Mouse (Mus musculus) neutrophil, adult 5-6 weeks (primary cell): ENCODE results near the gene Oas1a. TPM values are rescaled to one million over a fixed set of nuclear protein-coding genes. Genes with fewer than 3 reads are reported as not detected.
"Not testable (repeated sequence)": the region's sequence is repeated elsewhere in the genome, so short reads cannot be mapped to it uniquely, and the experiment has no call there.

ENCODE experiments used
- ATAC-seq: fragments of 151-379, 151-347 bp; 2 replicates; pipeline ENCODE4 v1.8.0; 2017; ENCODE audit warnings: mild to moderate bottlenecking, moderate TSS enrichment; ENCODE audit not compliant: insufficient number of reproducible peaks, poor library complexity, low FRiP score, severe bottlenecking; ENCODE audit errors: extremely low read depth
- total RNA-seq: library from RNA; stranded (forward); fragments of 200-1000 nt; gene quantifications from 2 replicates; pipeline ENCODE4 v1.2.3, GENCODE M21; 2017

The Oas1a gene
- total RNA-seq = 27.4 and 30.1 TPM in 2 replicates

DNA sequence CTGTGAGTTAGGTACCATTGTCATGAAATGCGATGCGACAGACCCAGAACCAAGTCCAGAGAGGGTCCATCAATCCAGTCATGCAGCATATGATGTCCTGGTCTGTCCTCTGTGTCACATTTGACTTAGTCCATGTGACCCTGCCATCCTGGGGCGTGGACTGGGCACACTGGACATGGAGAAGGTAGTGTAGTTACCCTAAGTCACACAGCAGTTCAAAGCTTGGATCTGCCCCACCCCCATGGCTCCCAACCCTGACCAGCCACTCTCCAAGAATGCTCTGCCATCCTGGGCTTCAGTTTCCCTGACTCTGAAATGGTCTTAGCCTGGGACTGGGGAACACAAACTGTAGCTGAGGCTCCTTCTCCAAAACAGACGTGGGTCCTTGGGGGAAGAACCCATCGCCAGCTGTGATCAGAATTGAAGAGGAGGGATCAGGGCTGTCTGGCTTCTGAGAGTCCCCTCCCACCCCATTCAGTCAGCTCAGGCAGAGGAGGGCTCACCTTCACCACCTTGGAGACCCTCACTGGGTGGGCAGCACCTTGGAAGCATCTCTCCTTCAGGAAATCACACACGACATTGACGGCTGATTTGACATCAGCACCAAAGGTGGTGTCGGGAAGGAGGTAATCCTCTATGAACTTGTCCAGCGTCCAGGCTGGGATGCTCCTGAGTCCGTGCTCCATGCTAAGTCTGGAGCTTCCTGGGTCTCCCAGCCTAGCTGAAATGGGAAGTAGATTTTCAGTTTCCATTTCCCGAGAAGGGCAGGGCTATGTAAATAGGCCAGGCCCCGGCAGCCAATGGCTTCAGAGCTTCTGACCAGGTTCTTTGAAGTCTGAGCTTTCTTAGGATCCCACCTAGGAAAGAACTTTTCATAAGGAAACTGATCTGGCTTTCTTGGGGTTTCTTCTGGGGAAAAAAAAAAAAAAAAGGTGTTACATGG is at the start of gene Oas1a:
TSS of gene Oas1a (minus strand) at position 731 of the 943 bp plus-strand sequence.
- 0 out of 2 replicates have a peak, but pooled peaks have one; percentile 19 for ATAC-seq

DNA sequence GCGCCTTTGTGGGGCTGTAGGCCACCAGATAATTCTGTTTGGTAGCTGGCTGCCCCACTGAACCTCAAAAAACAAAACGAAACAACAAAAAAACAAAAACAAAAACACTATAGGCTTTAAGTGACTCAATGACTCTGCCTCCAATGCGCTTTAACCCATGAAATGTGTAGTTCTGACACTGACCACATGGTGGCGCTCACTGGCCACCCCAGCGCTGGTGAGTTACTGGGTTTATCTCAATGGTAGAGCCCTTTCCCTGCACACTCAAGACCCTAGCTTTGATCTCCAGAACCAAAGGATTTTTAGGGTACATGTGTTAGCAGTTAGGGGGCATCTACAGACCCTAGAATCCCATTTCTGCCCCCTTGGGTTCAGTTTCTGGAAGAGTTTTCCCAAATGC is 46.7 kb upstream of the Oas1a start:
- no peak for ATAC-seq

DNA sequence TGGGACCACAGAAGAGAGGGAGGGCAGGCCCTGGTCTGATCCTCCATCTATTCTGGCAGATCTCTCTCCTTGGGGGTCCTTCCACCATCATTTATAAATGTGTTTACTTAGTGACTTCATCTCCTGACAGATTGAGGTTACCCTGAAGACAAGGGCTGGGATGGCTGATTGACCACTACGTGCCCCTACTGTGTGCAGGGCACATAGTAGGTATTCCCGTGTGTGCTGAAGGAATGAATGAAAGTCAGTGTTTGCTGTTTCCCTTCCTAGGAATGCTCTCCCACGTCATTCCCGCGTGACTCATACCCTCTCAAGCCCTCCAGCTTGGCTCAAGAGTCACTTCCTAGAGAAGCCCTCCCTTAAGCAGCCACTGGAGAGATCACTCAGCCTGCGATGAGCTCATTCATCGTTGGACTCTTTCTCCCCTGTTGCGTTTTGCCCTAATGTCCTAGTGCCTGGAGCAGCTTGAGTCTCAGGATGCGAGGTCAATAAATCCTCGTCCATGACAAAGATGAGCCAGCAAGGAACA is 45.0 kb upstream of the Oas1a start:
- no peak for ATAC-seq

DNA sequence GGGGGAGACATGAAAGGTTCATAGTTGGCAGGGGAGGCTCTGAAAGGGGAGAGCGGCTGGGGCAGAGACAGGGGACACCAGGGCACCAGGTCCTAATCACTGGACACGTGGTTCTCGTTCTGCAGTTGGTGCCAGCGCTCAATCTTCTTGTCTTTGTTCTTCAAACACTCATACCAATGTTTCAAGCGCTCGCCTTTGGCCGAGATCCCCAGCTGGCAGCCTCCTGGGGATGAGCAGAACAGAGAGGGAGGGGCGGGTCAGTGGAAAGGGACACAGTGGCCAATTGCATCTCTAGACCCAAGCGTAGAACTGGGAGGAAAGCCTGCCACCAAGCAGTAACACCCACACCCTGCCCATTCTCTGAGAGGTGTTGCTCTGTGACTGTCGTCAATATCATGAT is 34.8 kb upstream of the Oas1a start:
- no peak for ATAC-seq

DNA sequence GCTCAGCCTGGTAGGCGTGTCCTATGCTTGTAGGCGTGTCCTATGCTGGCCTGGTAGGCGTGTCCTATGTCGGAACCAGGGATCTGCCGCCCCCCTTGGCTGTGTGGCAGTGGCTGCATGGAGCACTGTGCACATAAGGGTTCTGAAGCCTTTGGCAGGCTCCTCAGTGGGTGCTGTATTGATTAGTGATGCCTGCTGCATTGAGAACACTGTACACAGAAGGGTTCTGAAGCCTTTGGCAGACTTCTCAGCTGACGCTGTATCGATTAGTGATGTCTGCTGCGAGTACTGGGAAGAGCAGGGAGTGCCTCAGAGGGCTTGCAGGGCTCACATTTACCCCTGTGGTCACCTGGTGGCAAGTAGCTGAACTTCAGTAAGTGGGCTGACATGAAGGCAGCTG is 31.3 kb upstream of the Oas1a start:
- ATAC-seq = no peak

DNA sequence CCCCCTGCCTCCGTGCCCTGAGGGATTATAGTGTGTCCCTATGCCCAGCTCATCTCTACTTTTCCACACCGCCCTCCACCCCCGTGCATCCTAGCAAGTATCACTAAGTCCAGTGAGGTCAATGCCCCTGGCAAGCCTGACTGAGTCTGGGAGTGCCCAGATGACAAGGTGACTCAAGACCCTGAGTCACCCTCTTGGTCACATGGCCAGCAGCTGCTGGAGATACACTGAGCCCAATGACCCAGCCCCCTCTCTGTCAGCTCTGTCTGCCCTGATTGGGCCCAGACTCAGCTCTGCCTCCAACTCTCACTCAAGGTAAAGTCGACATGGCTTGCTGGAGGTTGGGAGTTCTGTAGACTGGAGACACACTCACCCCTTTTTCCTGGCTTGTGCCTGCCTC is 30.5 kb upstream of the Oas1a start:
- ATAC-seq = no peak

DNA sequence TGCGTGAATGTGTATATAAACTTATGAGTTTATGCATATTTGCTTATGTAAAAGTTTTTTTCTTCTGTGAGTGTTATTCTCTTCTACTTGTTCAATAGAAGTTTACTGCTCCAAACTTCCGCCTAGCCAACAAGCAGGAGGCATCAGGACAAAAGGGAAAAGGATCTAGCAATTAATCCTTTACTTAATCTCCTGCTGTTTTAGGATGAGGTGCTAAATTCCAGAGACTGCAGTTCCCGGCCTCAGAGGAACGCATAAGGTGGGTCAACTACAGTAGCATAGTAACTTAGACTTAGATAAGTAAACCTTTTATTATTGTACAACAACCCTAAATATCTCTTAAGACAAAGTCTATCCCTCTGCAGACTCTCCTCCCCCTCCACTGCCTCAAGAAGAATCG is 26.6 kb upstream of the Oas1a start:
- ATAC-seq = no peak

DNA sequence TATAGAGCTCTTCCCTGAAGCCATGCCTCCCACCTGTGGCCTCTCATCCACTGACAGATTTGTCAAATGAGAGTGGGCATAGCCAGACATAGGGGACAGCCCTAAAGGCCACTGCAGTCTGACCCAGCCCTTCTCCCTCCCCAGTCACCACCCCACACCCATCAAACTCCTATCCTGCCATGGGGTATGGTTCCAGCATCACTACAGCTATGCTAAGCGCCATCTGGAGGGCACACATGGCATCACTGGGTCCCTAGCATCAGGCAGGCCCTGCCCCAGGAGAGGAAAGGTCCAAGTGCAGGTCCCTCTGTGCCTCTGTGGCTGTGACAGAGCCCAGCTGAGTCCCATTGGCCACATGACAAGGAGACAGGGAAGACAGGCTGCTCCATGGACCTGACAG is 19.7 kb upstream of the Oas1a start:
- no peak for ATAC-seq

DNA sequence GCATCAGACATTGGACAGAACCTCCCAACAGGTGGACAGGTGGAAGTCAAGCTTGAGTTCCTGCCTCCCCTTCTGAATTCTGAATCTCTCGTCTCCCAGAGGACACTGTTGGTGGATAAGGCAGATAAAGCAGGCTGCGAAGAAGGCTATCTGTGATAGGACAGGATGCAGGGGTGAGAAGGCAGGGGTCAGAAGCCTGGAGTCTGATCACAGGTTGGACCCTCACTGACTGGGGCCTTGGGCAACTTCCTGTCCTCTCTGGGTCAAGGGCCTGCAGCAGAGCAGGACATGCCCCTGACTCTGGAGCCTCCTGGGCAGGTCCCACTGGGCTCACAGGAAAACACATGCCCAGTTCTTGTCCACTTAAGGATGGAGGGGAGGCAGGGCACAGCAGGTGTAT is 19.0 kb upstream of the Oas1a start:
- not testable (repeated sequence) for ATAC-seq

DNA sequence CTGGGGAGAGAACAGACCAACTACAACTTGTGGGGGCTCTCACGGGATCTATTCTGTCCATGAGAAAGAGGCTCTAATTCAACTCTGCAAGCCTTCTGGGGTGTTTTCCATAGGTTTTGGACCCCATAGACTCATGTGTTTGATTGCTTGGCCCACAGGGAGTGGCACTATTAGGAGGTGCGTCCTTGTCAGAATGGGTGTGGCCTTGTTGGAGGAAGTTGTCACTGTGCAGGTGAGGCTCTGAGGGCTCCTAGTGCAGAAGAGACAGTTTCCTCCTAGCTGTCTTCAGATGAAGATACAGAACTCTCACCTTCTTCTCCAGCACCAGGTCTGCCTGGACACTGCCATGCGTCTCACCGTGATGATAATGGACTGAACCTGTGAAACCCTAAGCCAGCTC is 17.2 kb upstream of the Oas1a start:
- ATAC-seq = not testable (repeated sequence)

DNA sequence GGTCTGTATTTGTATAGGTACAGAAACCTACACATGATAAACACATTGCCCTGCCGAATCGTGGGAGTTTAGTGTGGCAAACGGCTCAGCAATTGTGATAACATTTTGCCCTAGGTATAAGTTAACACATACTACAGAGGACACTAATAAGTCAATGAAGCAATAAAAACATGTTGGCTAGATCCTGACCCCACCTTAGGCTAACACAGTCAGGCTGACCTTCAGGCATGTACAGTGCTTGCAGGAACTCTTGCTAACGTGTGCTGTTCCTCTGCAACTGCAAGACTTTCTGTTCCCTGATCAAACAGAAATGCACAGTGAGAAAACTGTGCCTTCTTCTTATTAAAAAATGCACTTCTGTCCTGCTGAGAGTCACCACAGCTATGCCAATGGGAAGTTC is 16.6 kb upstream of the Oas1a start:
- no peak for ATAC-seq

DNA sequence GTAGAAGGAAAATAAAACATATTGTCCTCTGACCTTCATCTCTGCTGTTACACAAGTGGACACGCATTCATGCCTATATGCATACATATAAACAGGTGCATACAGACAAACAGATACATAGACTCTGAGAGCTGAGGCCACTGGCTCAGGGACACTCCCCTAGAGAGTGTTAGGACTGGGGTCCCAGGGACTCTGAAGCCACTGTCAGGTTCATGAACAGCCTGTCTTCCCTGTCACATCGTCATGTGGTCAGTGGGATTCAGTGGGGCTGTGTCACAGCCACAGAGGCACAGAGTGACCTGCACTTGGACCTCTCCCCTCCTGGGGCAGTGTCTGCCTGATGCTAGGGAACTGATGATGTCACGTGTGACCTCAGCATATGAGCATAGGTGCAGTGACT is 13.0 kb upstream of the Oas1a start:
- no peak for ATAC-seq

DNA sequence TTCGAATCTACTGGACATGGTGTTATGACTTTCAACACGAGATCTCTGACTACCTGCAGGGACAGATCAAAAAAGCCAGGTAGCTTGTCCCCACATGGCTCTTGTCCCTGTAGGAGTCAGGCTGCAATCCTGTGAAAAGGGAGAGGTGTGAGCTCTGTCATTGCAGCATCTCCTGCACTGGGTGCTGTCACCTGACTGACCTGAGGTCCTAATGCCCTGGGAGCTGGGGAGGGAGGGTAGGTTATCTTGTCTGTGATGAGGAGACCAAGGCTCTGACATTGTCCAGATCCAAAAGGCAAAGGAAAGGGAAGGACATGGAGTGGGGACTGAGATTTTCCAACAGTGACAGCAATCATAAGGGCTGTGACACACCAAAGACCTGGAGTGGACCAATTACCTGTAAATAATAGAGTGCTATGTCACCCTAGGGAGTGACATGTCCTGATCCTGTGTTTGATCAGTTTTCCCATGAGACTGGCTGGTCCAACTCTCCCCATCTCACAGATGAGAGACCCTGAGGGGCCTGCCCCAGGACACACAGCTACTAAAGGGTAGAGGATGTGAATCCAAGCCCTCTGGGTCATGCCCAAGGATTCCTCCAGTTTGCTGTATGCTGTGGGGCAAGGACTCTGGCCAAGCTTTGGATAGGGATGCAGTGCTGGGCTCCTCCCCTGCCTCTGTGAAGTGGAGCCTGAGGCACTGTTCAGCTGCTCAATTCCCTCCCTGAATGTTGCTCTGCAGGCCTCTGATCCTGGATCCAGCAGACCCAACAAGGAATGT is 12.0 kb upstream of the Oas1a start:
- ATAC-seq = not testable (repeated sequence)

DNA sequence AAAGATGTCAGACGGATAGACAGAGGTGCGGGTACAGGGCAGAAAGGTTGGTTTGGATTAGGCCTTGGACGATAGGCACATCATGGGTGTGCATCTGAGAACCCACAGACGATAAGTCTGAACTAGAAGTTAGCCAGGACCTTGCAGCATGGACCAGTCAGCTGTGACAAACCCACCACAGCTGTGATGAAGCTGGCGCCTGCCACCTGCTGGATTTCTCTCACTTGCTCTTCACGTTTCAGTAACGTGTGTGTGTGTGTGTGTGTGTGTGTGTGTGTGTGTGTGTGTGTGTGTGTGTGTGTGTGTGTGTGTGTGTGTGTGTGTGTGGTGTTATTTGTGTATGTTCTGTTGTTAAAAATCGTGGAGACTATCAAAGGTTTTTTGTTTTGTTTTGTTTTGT is 6.9 kb upstream of the Oas1a start, which contains the start of gene Oas1d:
TSS of gene Oas1d (plus strand) at position 333 of the 400 bp plus-strand sequence.
- not testable (repeated sequence) for ATAC-seq

DNA sequence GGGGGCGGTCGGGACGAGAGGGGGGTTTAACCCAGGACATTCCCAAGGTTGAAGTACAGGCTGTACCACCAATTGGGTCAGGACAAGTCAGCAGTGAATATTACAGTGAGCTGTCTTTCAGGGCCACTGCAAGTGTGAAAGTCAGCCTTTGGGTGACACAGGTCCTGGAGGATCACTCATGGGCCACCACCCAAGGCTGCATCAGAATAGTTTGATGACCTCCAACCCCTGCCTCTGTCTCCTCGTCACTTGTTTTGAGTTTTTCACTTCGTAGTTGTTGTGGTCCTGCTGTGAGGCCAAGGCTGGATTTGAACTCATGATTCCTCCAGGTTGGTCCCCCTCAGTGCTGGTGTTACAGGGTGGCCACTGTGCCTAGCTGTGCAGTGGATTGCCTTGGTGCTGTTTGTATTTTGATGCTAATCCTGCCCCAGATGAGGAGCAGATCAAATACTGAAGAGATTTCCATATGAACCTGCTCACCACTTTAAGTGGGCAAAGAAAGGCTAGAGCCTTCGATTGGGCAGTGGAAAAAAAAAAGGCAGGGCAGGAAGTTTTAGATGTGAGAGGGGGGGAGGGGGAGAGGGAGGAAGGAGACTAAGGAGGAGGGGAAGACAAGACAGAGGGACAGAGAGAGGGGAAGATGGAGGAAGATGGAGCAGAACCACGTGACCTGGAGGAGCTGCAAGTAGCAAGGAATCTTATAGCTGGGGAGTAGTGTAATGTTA is 1.0 kb upstream of the Oas1a start:
- no peak for ATAC-seq

DNA sequence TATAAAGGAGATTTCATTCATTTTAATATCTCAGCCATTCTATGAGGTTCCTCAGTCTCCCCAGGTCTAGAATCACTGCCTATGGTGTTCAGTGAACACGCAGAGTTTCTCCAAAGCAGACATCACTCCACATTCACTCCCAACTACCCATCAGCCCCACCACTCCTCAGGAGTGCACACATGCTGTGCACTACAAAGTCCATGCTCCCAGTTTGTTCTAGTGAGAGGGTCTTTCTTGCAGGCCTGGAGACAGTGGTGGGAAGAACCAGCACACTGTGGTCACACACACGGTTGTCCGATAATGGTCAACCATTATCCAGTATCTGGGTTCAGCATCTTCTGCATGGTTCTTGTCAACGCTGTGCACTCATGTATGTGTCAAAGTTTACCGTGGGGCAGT is 5.3 kb downstream of the Oas1a start:
- ATAC-seq = no peak

DNA sequence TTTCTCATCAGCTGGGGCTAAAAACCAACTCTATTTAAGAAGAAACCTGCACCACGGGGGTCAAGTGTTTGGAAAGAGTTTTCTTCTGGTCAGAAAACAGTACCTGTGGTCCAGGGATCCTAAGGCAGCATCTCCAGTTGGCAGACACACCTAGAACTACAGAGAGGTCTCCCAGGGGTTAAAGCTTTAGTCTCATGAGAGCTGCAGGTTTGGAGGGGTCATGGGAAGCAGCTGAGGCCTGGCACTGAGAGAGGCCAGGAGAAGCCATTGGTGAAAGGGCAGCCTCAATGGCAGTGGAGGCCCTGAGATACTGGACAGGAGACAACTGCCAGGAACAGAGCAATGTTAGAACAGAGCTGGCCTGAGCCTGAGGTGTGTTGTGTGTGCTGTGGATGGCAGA is 6.7 kb downstream of the Oas1a start:
- ATAC-seq = no peak

DNA sequence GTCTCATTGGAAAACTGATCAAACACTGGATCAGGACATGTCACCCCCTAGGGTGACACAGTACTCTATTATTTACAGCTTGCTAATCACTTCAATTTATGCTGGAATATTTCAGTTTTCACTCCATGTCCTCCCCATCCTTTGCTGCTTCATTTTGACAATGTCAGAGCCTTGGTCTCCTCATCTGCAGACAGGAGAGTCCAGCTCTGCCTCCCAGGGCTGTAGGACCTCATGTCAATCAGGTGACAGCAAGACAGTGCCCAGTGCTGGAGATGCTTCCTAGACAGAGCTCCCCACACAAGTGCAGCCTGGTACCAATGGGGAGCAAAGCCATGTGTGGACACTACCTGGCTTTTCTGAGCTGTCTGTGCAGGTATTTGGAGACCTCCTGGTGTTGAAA is 8.6 kb downstream of the Oas1a start:
- ATAC-seq = no peak

DNA sequence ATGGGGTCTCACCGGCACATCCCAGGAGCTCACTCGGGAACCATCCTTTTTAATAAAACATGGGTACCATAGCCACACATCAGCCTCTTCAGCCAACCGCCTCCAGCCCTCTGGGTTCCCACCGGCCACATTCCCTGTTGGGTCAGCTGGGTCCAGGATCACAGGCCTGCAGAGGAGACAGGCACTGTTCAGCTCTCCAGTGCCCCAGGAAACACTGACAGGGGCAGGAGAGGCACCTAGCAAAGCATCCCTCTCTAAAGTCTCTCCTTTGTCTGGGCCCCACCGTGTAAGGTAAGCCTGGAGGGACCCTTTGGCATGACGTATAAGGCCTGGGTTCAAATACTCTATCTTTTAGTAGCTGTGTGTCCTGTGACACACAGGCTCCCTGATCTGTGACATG is 9.0 kb downstream of the Oas1a start:
- no peak for ATAC-seq
